Mouse (Mus musculus) hindbrain, embryonic 14.5 days (tissue): ENCODE measurements at regions not wholly inside any gene's neighbourhood (a gene's known extent, or its start where the extent isn't known, plus 50 kb on each side); places are given as distances from the start of the nearest gene placed in this dataset.

ENCODE experiments used
- ATAC-seq: fragments of 200-750 bp; cut with Nextera tagmentation; 2 replicates; pipeline ENCODE4 v1.8.0; 2017; ENCODE audit warnings: moderate number of reproducible peaks, mild to moderate bottlenecking, moderate TSS enrichment, moderate library complexity; ENCODE audit not compliant: low FRiP score
- DNase-seq: peaks from one replicate; pipeline ENCODE4 v3.0.0-alpha.2; 2015; ENCODE audit warnings: low spot score
- H3K27ac ChIP-seq: fragments of 300-500 bp; sonication (generic); 2 replicates; pipeline ENCODE4 v1.5.1; 2014; ENCODE audit warnings: mild to moderate bottlenecking, moderate library complexity
- H3K27me3 ChIP-seq: fragments of 300-500 bp; sonication (generic); 2 replicates; pipeline ENCODE4 v1.6.1; 2014; ENCODE audit warnings: mild to moderate bottlenecking, low read length, mixed read lengths; ENCODE audit not compliant: control insufficient read depth, insufficient read depth
- H3K36me3 ChIP-seq: fragments of 300-500 bp; sonication (generic); replicated peaks from 2 replicates; pipeline ENCODE4 v1.6.1; 2014; ENCODE audit not compliant: control insufficient read depth, insufficient read depth
- H3K4me1 ChIP-seq: fragments of 300-500 bp; sonication (generic); replicated peaks from 2 replicates; pipeline ENCODE4 v1.6.1; 2014; ENCODE audit warnings: antibody characterized with exemption, low read length, mixed read lengths; ENCODE audit not compliant: control insufficient read depth, insufficient read depth
- H3K4me2 ChIP-seq: fragments of 300-500 bp; sonication (generic); replicated peaks from 2 replicates; pipeline ENCODE4 v1.6.1; 2014; ENCODE audit warnings: mild to moderate bottlenecking, moderate library complexity
- H3K4me3 ChIP-seq: fragments of 300-500 bp; sonication (generic); replicated peaks from 2 replicates; pipeline ENCODE4 v1.5.1; 2014; ENCODE audit warnings: mild to moderate bottlenecking, low read length
- H3K9ac ChIP-seq: fragments of 300-500 bp; sonication (generic); 2 replicates; pipeline ENCODE4 v1.6.1; 2014
- H3K9me3 ChIP-seq: fragments of 300-500 bp; sonication (generic); 2 replicates; pipeline ENCODE4 v1.6.1; 2016; ENCODE audit warnings: low read length; ENCODE audit not compliant: control insufficient read depth
- WGBS: fragments of 180-500 bp; shearing (Covaris S2); extraction: QIAGEN DNeasy Blood & Tissue Kit; methylation state at CpG from one replicate; pipeline ENCODE4 v1.1.7; 2014; 5-methylcytosine and 5-hydroxymethylcytosine counted together

GRCm38 (mm10) chr8:10695181-10695580 lies 313.1 kb downstream of the Irs2 start:
- no peak overlapping the region for H3K27ac ChIP-seq
- no peak overlapping the region for H3K4me3 ChIP-seq
- no peaks in the 10 kb centered on the region for H3K4me1 ChIP-seq
- H3K27me3 ChIP-seq, result no peaks in the 10 kb centered on the region
- ATAC-seq (no peak), DNase-seq (no peak)
- H3K9me3 ChIP-seq, result no peaks in the 10 kb centered on the region
- H3K4me2 ChIP-seq, result no peak overlapping the region
- H3K36me3 ChIP-seq, result no peaks in the 10 kb centered on the region
- WGBS, result 79% methylated on average over 6 of the region's 6 CpGs
- no peak overlapping the region for H3K9ac ChIP-seq

DNA sequence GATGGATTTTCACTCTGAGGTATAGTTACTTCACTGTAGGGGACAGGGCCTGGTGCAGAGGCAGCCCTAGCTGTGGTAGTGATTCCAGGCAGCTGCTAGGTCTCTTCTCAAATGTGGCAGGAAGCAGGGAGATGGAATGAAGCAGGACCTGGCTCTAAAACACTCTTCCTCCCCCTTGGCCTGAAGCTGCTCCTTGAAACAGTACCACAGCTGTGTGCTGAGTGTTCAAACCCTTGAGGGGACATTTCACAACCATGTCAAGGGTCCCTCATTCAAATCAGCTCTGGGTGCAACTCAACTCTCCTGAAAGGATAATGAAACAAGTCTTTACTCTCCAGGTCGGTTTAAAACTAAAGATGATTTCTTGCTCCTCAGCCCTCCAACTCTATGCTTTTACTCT lies 317.6 kb downstream of the Irs2 start:
- DNase-seq (no peak), ATAC-seq (no peak)
- no peak overlapping the region for H3K4me2 ChIP-seq
- no peak overlapping the region for H3K4me3 ChIP-seq
- no peaks in the 10 kb centered on the region for H3K4me1 ChIP-seq
- 84% methylated on average over 1 of the region's 1 CpGs for WGBS
- no peaks in the 10 kb centered on the region for H3K27me3 ChIP-seq
- no peaks in the 10 kb centered on the region for H3K9me3 ChIP-seq
- no peak overlapping the region for H3K27ac ChIP-seq
- no peak overlapping the region for H3K9ac ChIP-seq
- H3K36me3 ChIP-seq, result no peaks in the 10 kb centered on the region

DNA sequence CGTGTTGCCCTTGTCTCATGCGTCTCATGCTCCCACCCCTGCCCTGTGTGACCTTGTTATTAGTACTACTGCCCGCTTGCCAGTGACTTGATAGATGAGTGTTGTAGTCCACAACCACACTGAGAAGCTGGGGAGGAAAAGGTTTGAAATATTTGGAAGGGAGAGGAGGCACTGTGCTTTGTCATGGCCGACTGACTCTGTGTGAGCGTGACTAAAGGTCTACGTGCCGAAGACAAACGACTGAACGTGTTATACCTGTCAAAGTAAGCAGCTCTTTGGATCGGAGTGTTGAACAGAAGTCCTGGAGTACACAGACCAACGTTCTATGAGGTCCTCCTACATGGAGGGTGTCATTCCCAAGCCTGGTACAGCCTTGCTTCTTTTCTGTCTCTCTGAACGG lies 318.4 kb downstream of the Irs2 start:
- no peak overlapping the region for H3K4me3 ChIP-seq
- no peaks in the 10 kb centered on the region for H3K36me3 ChIP-seq
- no peak overlapping the region for H3K9ac ChIP-seq
- no peak overlapping the region for H3K4me2 ChIP-seq
- H3K27me3 ChIP-seq, result no peaks in the 10 kb centered on the region
- H3K9me3 ChIP-seq, result no peaks in the 10 kb centered on the region
- DNase-seq, result no peak
- no peak overlapping the region for H3K27ac ChIP-seq
- no peak for ATAC-seq
- WGBS, result 61% methylated on average over 12 of the region's 12 CpGs
- H3K4me1 ChIP-seq, result no peaks in the 10 kb centered on the region

GRCm38 (mm10) chr8:10687867-10688561 lies 320.2 kb downstream of the Irs2 start:
- Histone ChIP-seq H3K36me3 (no peaks in the 10 kb centered on the region), H3K27ac (no peak overlapping the region), H3K4me1 (no peaks in the 10 kb centered on the region), H3K4me3 (no peak overlapping the region), H3K4me2 (no peak overlapping the region), H3K9me3 (no peaks in the 10 kb centered on the region), H3K27me3 (no peaks in the 10 kb centered on the region), H3K9ac (no peak overlapping the region)
- 27% methylated on average over 9 of the region's 9 CpGs for WGBS
- DNase-seq, result no peak
- ATAC-seq, result no peak
